9 mouse cellular contexts compared by ENCODE assay signal in genomic region chr4:87229960-87230551, GRCm38 (mm10). TPM values are rescaled to one million over a fixed set of nuclear protein-coding genes. Genes with fewer than 3 reads are reported as not detected.
A peak's percentile ranks its signal among the peaks of the same experiment; 100 is the strongest.
DNase-seq lines count a peak whose midpoint lies in the region; ATAC-seq lines count a peak whose summit lies in the region.
"Had no signal": no experiment of that assay in that cellular context is flagged by ENCODE, and none has a peak within 500 bp of the region (broad histone marks: within the 10 kb centered on the region; RNA-seq: fewer than 3 reads in every experiment).

Gene Slc24a2, minus strand, starts transcription at chr4:87230477.

- H3K27me3 ChIP-seq in embryonic facial prominence, embryonic 15.5 days: peaks cover 19% of the 10 kb centered on the region
- 0 out of 2 replicates have a peak, but pooled peaks cover 5% of the 10 kb centered on the region for H3K27me3 ChIP-seq in heart, embryonic 15.5 days
- H3K27me3 ChIP-seq in midbrain, embryonic 11.5 days (ENCODE audit: control insufficient read depth, insufficient read depth, low read length): no peaks in the 10 kb centered on the region
- H3K27me3 ChIP-seq in stomach, embryonic 15.5 days (replicated peaks): peaks cover 14% of the 10 kb centered on the region

- H3K9me3 ChIP-seq in embryonic facial prominence, embryonic 15.5 days (replicated peaks): no peaks in the 10 kb centered on the region
- no peaks in the 10 kb centered on the region for H3K9me3 ChIP-seq in heart, embryonic 15.5 days (replicated peaks)
- no peaks in the 10 kb centered on the region for H3K9me3 ChIP-seq in midbrain, embryonic 11.5 days (ENCODE audit: control insufficient read depth, low read length)
- no peaks in the 10 kb centered on the region for H3K9me3 ChIP-seq in stomach, embryonic 15.5 days

- no peaks in the 10 kb centered on the region for H3K36me3 ChIP-seq in embryonic facial prominence, embryonic 15.5 days
- H3K36me3 ChIP-seq in heart, embryonic 15.5 days: no peaks in the 10 kb centered on the region
- H3K36me3 ChIP-seq in midbrain, embryonic 11.5 days (ENCODE audit: control insufficient read depth, insufficient read depth, low read length): no peaks in the 10 kb centered on the region
- no peaks in the 10 kb centered on the region for H3K36me3 ChIP-seq in stomach, embryonic 15.5 days

- DNase-seq in ES-CJ7 (ENCODE audit: low read depth, low spot score): peak; percentile 49
- DNase-seq in adrenal gland, postnatal 14 days: peak; percentile 79
- peak in 1 of 2 experiments; percentile 61 for DNase-seq in layer of hippocampus, postnatal 14 days (ENCODE audit: low spot score in 2 of 2)
- peak; percentile 97 for DNase-seq in midbrain, embryonic 11.5 days (ENCODE audit: low spot score, missing footprints)
- DNase-seq in c-Kit-positive CD71-positive TER-119-positive erythroid progenitor cells, embryonic 14.5 days (ENCODE audit: low spot score): no peak

- H3K4me2 ChIP-seq in embryonic facial prominence, embryonic 15.5 days (replicated peaks): peak within 1 kb of the TSS; percentile 98
- peak within 1 kb of the TSS; percentile 86 for H3K4me2 ChIP-seq in heart, embryonic 15.5 days
- H3K4me2 ChIP-seq in midbrain, embryonic 11.5 days: peak within 1 kb of the TSS; percentile 92
- peak within 1 kb of the TSS; percentile 98 for H3K4me2 ChIP-seq in stomach, embryonic 15.5 days

- ATAC-seq in embryonic facial prominence, embryonic 15.5 days (ENCODE audit: insufficient number of reproducible peaks, low FRiP score, low TSS enrichment, low read depth): peak; percentile 83
- ATAC-seq in heart, embryonic 15.5 days (replicated peaks; ENCODE audit: insufficient number of reproducible peaks, insufficient read depth, low FRiP score, low read depth): peak; percentile 87
- peak; percentile 94 for ATAC-seq in midbrain, embryonic 11.5 days (ENCODE audit: low FRiP score)
- peak; percentile 92 for ATAC-seq in stomach, embryonic 15.5 days (ENCODE audit: insufficient read depth, low FRiP score, low read depth)

- under 1% methylated on average over 58 of the region's 62 CpGs for WGBS in embryonic facial prominence, embryonic 15.5 days
- WGBS in heart, embryonic 15.5 days: under 1% methylated on average over 62 of the region's 62 CpGs
- 0% methylated on average over 39 of the region's 62 CpGs for WGBS in midbrain, embryonic 11.5 days
- under 1% methylated on average over 62 of the region's 62 CpGs for WGBS in stomach, embryonic 15.5 days

- peaks cover 9% of the 10 kb centered on the region for H3K4me1 ChIP-seq in embryonic facial prominence, embryonic 15.5 days
- H3K4me1 ChIP-seq in heart, embryonic 15.5 days (replicated peaks): no peaks in the 10 kb centered on the region; the same call in 1 of the 2 replicates
- peaks cover 4% of the 10 kb centered on the region; the same call in 1 of the 2 replicates for H3K4me1 ChIP-seq in midbrain, embryonic 11.5 days (ENCODE audit: control insufficient read depth, insufficient read depth, low read length)
- H3K4me1 ChIP-seq in stomach, embryonic 15.5 days: peaks cover 6% of the 10 kb centered on the region; the same call in 1 of the 2 replicates

- no peak within 1 kb of the TSS for H3K9ac ChIP-seq in embryonic facial prominence, embryonic 15.5 days
- peak within 1 kb of the TSS; percentile 52 for H3K9ac ChIP-seq in heart, embryonic 15.5 days
- H3K9ac ChIP-seq in midbrain, embryonic 11.5 days (ENCODE audit: low read length): peak within 1 kb of the TSS; percentile 70
- H3K9ac ChIP-seq in stomach, embryonic 15.5 days: no peak within 1 kb of the TSS

- H3K4me3 ChIP-seq in embryonic facial prominence, embryonic 15.5 days (replicated peaks): peak within 1 kb of the TSS; percentile 55
- peak within 1 kb of the TSS; percentile 61 for H3K4me3 ChIP-seq in heart, embryonic 15.5 days
- peak within 1 kb of the TSS; percentile 50 for H3K4me3 ChIP-seq in midbrain, embryonic 11.5 days (ENCODE audit: low read depth, low read length)
- peak within 1 kb of the TSS; percentile 48 for H3K4me3 ChIP-seq in stomach, embryonic 15.5 days (replicated peaks)
- H3K4me3 ChIP-seq: erythroblast, embryonic 14.5 days had no signal

- no peak within 1 kb of the TSS for H3K27ac ChIP-seq in embryonic facial prominence, embryonic 15.5 days (replicated peaks)
- H3K27ac ChIP-seq in heart, embryonic 15.5 days: peak within 1 kb of the TSS; percentile 51
- H3K27ac ChIP-seq in midbrain, embryonic 11.5 days (ENCODE audit: low read depth, low read length): no peak within 1 kb of the TSS
- H3K27ac ChIP-seq in stomach, embryonic 15.5 days: no peak within 1 kb of the TSS

RNA-seq across cellular contexts. Expression of gene Slc24a2, which starts in this region (rescaled TPM):
- 14.3 and 20.5 TPM in 2 replicates for total RNA-seq in adrenal gland, postnatal 14 days (2021)
- polyA plus RNA-seq in embryonic facial prominence, embryonic 15.5 days (2015; fragmentation: Nextera tagmentation; extraction: Ambion mirVana): 0.75 and 1.3 TPM in 2 replicates
- 3.1 and 3.8 TPM in 2 replicates for polyA plus RNA-seq in heart, embryonic 15.5 days (2015; fragmentation: Nextera tagmentation; extraction: Ambion mirVana)
- total RNA-seq in layer of hippocampus, postnatal 14 days (2021): 100 to 1,000 TPM; 281 to 295 TPM
- polyA plus RNA-seq in midbrain, embryonic 11.5 days (2014; fragmentation: Nextera tagmentation; extraction: Ambion mirVana): 0.87 and 0.99 TPM in 2 replicates
- 0.10 and 0.22 TPM in 2 replicates for polyA plus RNA-seq in stomach, embryonic 15.5 days (2015; fragmentation: Nextera tagmentation; extraction: Ambion mirVana)
- polyA plus RNA-seq: erythroblast, embryonic 14.5 days had no signal

Comparison
In these comparisons a context has a peak if more than half of its experiments do, and no peak if none do; other contexts are left out.
1. RNA of gene Slc24a2 (total RNA-seq): 281 to 295 TPM in layer of hippocampus, postnatal 14 days; 14.3 to 20.5 TPM in adrenal gland, postnatal 14 days; every median in the first group is over 10 times any median in the second.
2. Peak in DNase-seq, ATAC-seq, H3K4me3 ChIP-seq, H3K9ac ChIP-seq and H3K4me2 ChIP-seq in midbrain, embryonic 11.5 days; RNA of the gene not detected or under 1 TPM.
3. Peak in ATAC-seq, H3K4me3 ChIP-seq and H3K4me2 ChIP-seq in stomach, embryonic 15.5 days; RNA of the gene not detected or under 1 TPM.
4. Peak in every context shown above with its lines, with median percentiles within 50 percentile points of each other: ATAC-seq, H3K4me2 ChIP-seq and H3K4me3 ChIP-seq.